Mouse (Mus musculus) forebrain, embryonic 15.5 days (tissue): ENCODE results near the gene Zranb1. TPM values are rescaled to one million over a fixed set of nuclear protein-coding genes. Genes with fewer than 3 reads are reported as not detected.

Experiments used
- ATAC-seq: fragments of 200-750 bp; cut with Nextera tagmentation; replicated peaks from 2 replicates; pipeline ENCODE4 v1.8.0; 2017; ENCODE audit warnings: mild to moderate bottlenecking, moderate TSS enrichment, moderate library complexity
- H3K27ac ChIP-seq: fragments of 300-500 bp; sonication (generic); replicated peaks from 2 replicates; pipeline ENCODE4 v1.5.1; 2015; ENCODE audit warnings: mild to moderate bottlenecking, inconsistent platforms
- H3K27me3 ChIP-seq: fragments of 300-500 bp; sonication (generic); 2 replicates; pipeline ENCODE4 v1.6.1; 2015; ENCODE audit warnings: inconsistent platforms
- H3K36me3 ChIP-seq: fragments of 300-500 bp; sonication (generic); 2 replicates; pipeline ENCODE4 v1.6.1; 2015; ENCODE audit warnings: mild to moderate bottlenecking, inconsistent platforms
- H3K4me1 ChIP-seq: fragments of 300-500 bp; sonication (generic); 2 replicates; pipeline ENCODE4 v1.6.1; 2015; ENCODE audit warnings: inconsistent platforms
- H3K4me2 ChIP-seq: fragments of 300-500 bp; sonication (generic); replicated peaks from 2 replicates; pipeline ENCODE4 v1.6.1; 2015; ENCODE audit warnings: mild to moderate bottlenecking, inconsistent platforms
- H3K4me3 ChIP-seq: fragments of 300-500 bp; sonication (generic); 2 replicates; pipeline ENCODE4 v1.5.1; 2015; ENCODE audit warnings: mild to moderate bottlenecking, inconsistent platforms
- H3K9ac ChIP-seq: fragments of 300-500 bp; sonication (generic); replicated peaks from 2 replicates; pipeline ENCODE4 v1.6.1; 2015; ENCODE audit warnings: mild to moderate bottlenecking, inconsistent platforms
- H3K9me3 ChIP-seq: fragments of 300-500 bp; sonication (generic); 2 replicates; pipeline ENCODE4 v1.6.1; 2016; ENCODE audit warnings: inconsistent platforms
- WGBS: fragments of 180-500 bp; shearing (Covaris S2); methylation state at CpG from one replicate; pipeline ENCODE4 v1.1.7; 2015; ENCODE audit warnings: mixed read lengths; 5-methylcytosine and 5-hydroxymethylcytosine counted together
- polyA plus RNA-seq: library from polyadenylated mRNA; unstranded; fragments of >200 nt; fragmentation: Nextera tagmentation; extraction: Ambion mirVana; gene quantifications from 2 replicates; pipeline ENCODE4 v1.2.1, GENCODE M21; 2015

Gene Zranb1
- polyA plus RNA-seq, 1 experiment from 2014 or later, result 25.5 TPM

GRCm38 (mm10) chr7:133008663-133009062, 77.7 kb downstream of the Zranb1 start:
- no peaks in the 10 kb centered on the region for H3K36me3 ChIP-seq
- WGBS, result 92% methylated on average over 4 of the region's 4 CpGs
- H3K9ac ChIP-seq, result no peak overlapping the region
- no peak for ATAC-seq
- H3K4me3 ChIP-seq, result no peak overlapping the region
- H3K27me3 ChIP-seq, result no peaks in the 10 kb centered on the region
- H3K9me3 ChIP-seq, result no peaks in the 10 kb centered on the region
- H3K4me2 ChIP-seq, result no peak overlapping the region
- peaks cover 54% of the 10 kb centered on the region for H3K4me1 ChIP-seq
- no peak overlapping the region for H3K27ac ChIP-seq

- Histone ChIP-seq H3K27me3 (no peaks in the 10 kb centered on the region), H3K27ac (no peak overlapping the region), H3K9me3 (no peaks in the 10 kb centered on the region), H3K9ac (no peak overlapping the region), H3K4me2 (no peak overlapping the region), H3K4me3 (no peak overlapping the region), H3K36me3 (no peaks in the 10 kb centered on the region), H3K4me1 (peaks cover 59% of the 10 kb centered on the region)
- no peak for ATAC-seq
- 86% methylated on average over 8 of the region's 8 CpGs for WGBS
Measured at GRCm38 (mm10) chr7:133009676-133010075, 78.7 kb downstream of the Zranb1 start.

- Histone ChIP-seq H3K27me3 (no peaks in the 10 kb centered on the region), H3K27ac (peak overlapping the region; percentile 83), H3K4me2 (no peak overlapping the region), H3K36me3 (no peaks in the 10 kb centered on the region), H3K9ac (no peak overlapping the region), H3K4me1 (peaks cover 67% of the 10 kb centered on the region), H3K9me3 (no peaks in the 10 kb centered on the region), H3K4me3 (no peak overlapping the region)
- 64% methylated on average over 3 of the region's 3 CpGs for WGBS
- ATAC-seq, result no peak
Measured at GRCm38 (mm10) chr7:133010477-133010876, 79.5 kb downstream of the Zranb1 start.

- peak; percentile 74 for ATAC-seq
- Histone ChIP-seq H3K4me2 (peak overlapping the region; percentile 21), H3K9ac (no peak overlapping the region), H3K36me3 (no peaks in the 10 kb centered on the region), H3K27me3 (no peaks in the 10 kb centered on the region), H3K9me3 (no peaks in the 10 kb centered on the region), H3K4me1 (peaks cover 73% of the 10 kb centered on the region), H3K4me3 (no peak overlapping the region), H3K27ac (peak overlapping the region; percentile 83)
- 10% methylated on average over 5 of the region's 5 CpGs for WGBS
Measured at GRCm38 (mm10) chr7:133011191-133011590, 80.2 kb downstream of the Zranb1 start.

- 15% methylated on average over 4 of the region's 4 CpGs for WGBS
- Histone ChIP-seq H3K27ac (peak overlapping the region; percentile 83), H3K4me2 (peak overlapping the region; percentile 21), H3K36me3 (no peaks in the 10 kb centered on the region), H3K4me3 (no peak overlapping the region), H3K4me1 (peaks cover 76% of the 10 kb centered on the region), H3K9ac (no peak overlapping the region), H3K27me3 (no peaks in the 10 kb centered on the region), H3K9me3 (no peaks in the 10 kb centered on the region)
- peak; percentile 18; the same call in 1 of the 2 replicates for ATAC-seq
Measured at GRCm38 (mm10) chr7:133011611-133012010, 80.7 kb downstream of the Zranb1 start.

GRCm38 (mm10) chr7:133012637-133013366, 81.9 kb downstream of the Zranb1 start:
- Histone ChIP-seq H3K36me3 (no peaks in the 10 kb centered on the region), H3K4me1 (peaks cover 70% of the 10 kb centered on the region), H3K4me3 (no peak overlapping the region), H3K4me2 (no peak overlapping the region), H3K9ac (no peak overlapping the region), H3K27ac (peak overlapping the region; percentile 41), H3K9me3 (no peaks in the 10 kb centered on the region), H3K27me3 (no peaks in the 10 kb centered on the region)
- 60% methylated on average over 14 of the region's 14 CpGs for WGBS
- no peak for ATAC-seq

- Histone ChIP-seq H3K4me1 (peaks cover 72% of the 10 kb centered on the region), H3K4me2 (no peak overlapping the region), H3K4me3 (no peak overlapping the region), H3K27me3 (no peaks in the 10 kb centered on the region), H3K36me3 (no peaks in the 10 kb centered on the region), H3K27ac (no peak overlapping the region), H3K9ac (no peak overlapping the region), H3K9me3 (no peaks in the 10 kb centered on the region)
- WGBS, result 92% methylated on average over 10 of the region's 10 CpGs
- ATAC-seq, result no peak
Measured at GRCm38 (mm10) chr7:133013923-133014322, 83.0 kb downstream of the Zranb1 start.

GRCm38 (mm10) chr7:133014631-133015030, 83.7 kb downstream of the Zranb1 start:
- ATAC-seq, result no peak
- Histone ChIP-seq H3K36me3 (no peaks in the 10 kb centered on the region), H3K4me1 (peaks cover 79% of the 10 kb centered on the region), H3K4me2 (no peak overlapping the region), H3K9me3 (no peaks in the 10 kb centered on the region), H3K27me3 (no peaks in the 10 kb centered on the region), H3K9ac (no peak overlapping the region), H3K4me3 (no peak overlapping the region), H3K27ac (peak overlapping the region; percentile 55)
- WGBS, result 91% methylated on average over 14 of the region's 14 CpGs

GRCm38 (mm10) chr7:133015416-133016070, 84.6 kb downstream of the Zranb1 start:
- WGBS, result 8% methylated on average over 7 of the region's 7 CpGs
- Histone ChIP-seq H3K27me3 (no peaks in the 10 kb centered on the region), H3K4me3 (no peak overlapping the region), H3K27ac (peak overlapping the region; percentile 55), H3K4me1 (peaks cover 81% of the 10 kb centered on the region), H3K9me3 (no peaks in the 10 kb centered on the region), H3K4me2 (no peak overlapping the region), H3K9ac (no peak overlapping the region; the same call in 1 of the 2 replicates), H3K36me3 (no peaks in the 10 kb centered on the region)
- no peak for ATAC-seq

- Histone ChIP-seq H3K9ac (no peak overlapping the region), H3K9me3 (no peaks in the 10 kb centered on the region), H3K27ac (no peak overlapping the region), H3K27me3 (no peaks in the 10 kb centered on the region), H3K36me3 (no peaks in the 10 kb centered on the region), H3K4me2 (no peak overlapping the region), H3K4me3 (no peak overlapping the region), H3K4me1 (peaks cover 65% of the 10 kb centered on the region)
- WGBS, result 64% methylated on average over 7 of the region's 7 CpGs
- ATAC-seq, result no peak
Measured at GRCm38 (mm10) chr7:133018961-133019360, 88.0 kb downstream of the Zranb1 start.

- Histone ChIP-seq H3K9ac (no peak overlapping the region), H3K4me2 (no peak overlapping the region), H3K27me3 (no peaks in the 10 kb centered on the region), H3K9me3 (no peaks in the 10 kb centered on the region), H3K27ac (no peak overlapping the region), H3K36me3 (no peaks in the 10 kb centered on the region), H3K4me1 (peaks cover 60% of the 10 kb centered on the region), H3K4me3 (no peak overlapping the region)
- 16% methylated on average over 6 of the region's 6 CpGs for WGBS
- peak; percentile 39; the same call in 1 of the 2 replicates for ATAC-seq
Measured at GRCm38 (mm10) chr7:133019481-133020020, 88.6 kb downstream of the Zranb1 start.

GRCm38 (mm10) chr7:133024694-133025093, 93.8 kb downstream of the Zranb1 start:
- no peak overlapping the region for H3K27ac ChIP-seq
- no peak overlapping the region for H3K4me3 ChIP-seq
- peaks cover 41% of the 10 kb centered on the region for H3K4me1 ChIP-seq
- H3K9me3 ChIP-seq, result no peaks in the 10 kb centered on the region
- no peak for ATAC-seq
- no peaks in the 10 kb centered on the region for H3K27me3 ChIP-seq
- H3K4me2 ChIP-seq, result no peak overlapping the region
- WGBS, result 84% methylated on average over 1 of the region's 1 CpGs
- no peak overlapping the region for H3K9ac ChIP-seq
- H3K36me3 ChIP-seq, result no peaks in the 10 kb centered on the region
